Mouse (Mus musculus) subcutaneous adipose tissue, adult 2 months (tissue): ENCODE data around the gene Nup54. TPM values are rescaled to one million over a fixed set of nuclear protein-coding genes. Genes with fewer than 3 reads are reported as not detected.

Experiments
- polyA plus RNA-seq: library from polyadenylated mRNA; depleted of rRNA; stranded (reverse); fragments of >200 nt; gene quantifications from 2 replicates; pipeline ENCODE4 v1.2.3, GENCODE M21; 2012; ENCODE audit warnings: low replicate concordance; rRNA removed

The Nup54 gene
- polyA plus RNA-seq: 21.8 and 36.5 TPM in 2 replicates

GRCm38 (mm10) chr5:92435025-92435584 is at the start of gene Nup54:
Nup54 (minus strand) TSS chr5:92435219.

Other genes with a start within 250 kb of the Nup54 start
- gene U90926, start 219.8 kb downstream of the Nup54 start, polyA plus RNA-seq: not detected in 2 replicates
- 1.3 TPM in 2 replicates for gene Ppef2, start 178.9 kb downstream of the Nup54 start, polyA plus RNA-seq
- 83.2 and 135 TPM in 2 replicates for gene Naaa, start 157.0 kb downstream of the Nup54 start, polyA plus RNA-seq
- 6.8 and 20.1 TPM in 2 replicates for gene Sdad1, start 124.7 kb downstream of the Nup54 start, polyA plus RNA-seq
- 53.5 and 114 TPM in 2 replicates for gene Cxcl9, start 107.1 kb downstream of the Nup54 start, polyA plus RNA-seq
- gene Art3, start 103.4 kb downstream of the Nup54 start, polyA plus RNA-seq: 70.1 and 260 TPM in 2 replicates
- gene Cxcl10, start 86.3 kb downstream of the Nup54 start, polyA plus RNA-seq: 7.9 and 14.3 TPM in 2 replicates
- gene Scarb2, start 71.6 kb upstream of the Nup54 start, polyA plus RNA-seq: 32.0 and 36.5 TPM in 2 replicates
- not detected in 2 replicates for gene Fam47e, start 119.8 kb upstream of the Nup54 start, polyA plus RNA-seq
- gene Stbd1, start 167.8 kb upstream of the Nup54 start, polyA plus RNA-seq: 4.0 and 8.9 TPM in 2 replicates
- gene Ccdc158, start 240.1 kb upstream of the Nup54 start, polyA plus RNA-seq: 0.14 TPM in 2 replicates
- 2.7 and 8.3 TPM in 2 replicates for gene Shroom3, start 248.2 kb upstream of the Nup54 start, polyA plus RNA-seq